Mouse (Mus musculus): ENCODE measurements around the gene Olfr1028. TPM values are rescaled to one million over a fixed set of nuclear protein-coding genes. Genes with fewer than 3 reads are reported as not detected.

Gene Olfr1028
- total RNA-seq (2023): not detected

DNA sequence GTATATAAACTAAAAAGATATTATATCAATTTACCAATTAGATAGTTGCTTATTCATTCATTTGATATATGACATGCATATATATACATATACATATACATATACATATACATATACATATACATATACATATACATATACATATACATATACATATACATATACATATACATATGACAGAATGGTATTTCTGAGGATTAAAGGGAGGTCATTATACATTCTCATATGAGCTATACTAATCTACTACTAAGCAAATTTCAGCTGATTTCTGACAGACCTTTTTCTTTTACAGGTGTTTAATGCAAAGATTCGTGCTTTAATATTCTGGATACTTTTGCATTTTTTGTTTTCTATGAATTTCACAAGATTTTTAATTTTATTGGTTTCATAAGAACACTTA, at the start of gene Olfr1028:
Gene Olfr1028, plus strand, starts transcription at position 301 of the 400 bp plus-strand sequence.

DNA sequence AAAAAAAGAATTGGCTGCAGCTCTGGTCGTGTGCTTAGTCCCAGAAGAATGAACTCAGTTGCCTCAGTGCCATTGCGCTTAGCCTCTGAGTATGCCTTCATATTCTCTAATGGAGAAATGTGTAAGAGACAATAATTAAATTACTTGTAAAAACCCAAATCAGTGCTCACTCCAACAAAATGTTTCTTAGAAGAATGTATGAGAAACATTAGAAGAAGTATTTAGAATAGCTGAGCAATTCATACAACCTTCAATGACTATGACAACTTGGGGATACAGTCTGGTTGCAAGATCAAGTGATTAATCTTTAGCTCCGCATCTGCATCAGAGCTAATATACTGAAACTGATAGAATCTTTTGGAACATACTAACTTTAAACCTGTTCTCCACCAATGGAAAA, 45.3 kb upstream of the Olfr1028 start, which contains the start of gene Olfr1024:
Gene Olfr1024, minus strand, starts transcription at position 101 of the 400 bp plus-strand sequence.

DNA sequence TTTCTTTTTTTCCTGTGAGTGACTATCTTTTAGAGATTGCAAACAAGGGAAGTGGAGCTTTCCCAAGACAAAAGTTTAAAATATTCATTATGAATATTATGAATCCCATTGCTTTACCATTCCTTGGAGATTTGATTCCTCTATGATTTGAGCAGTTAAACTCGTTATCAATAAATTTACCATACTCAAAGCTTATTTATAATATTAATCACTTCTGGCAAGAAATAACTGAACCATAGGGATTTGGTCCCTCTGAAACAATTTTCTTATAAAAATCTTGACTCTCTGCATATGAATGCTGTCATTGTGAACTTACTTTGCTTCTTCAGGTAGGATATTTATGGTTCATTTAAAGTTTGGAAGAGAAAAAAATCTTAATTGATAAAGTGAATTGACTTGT, 35.3 kb upstream of the Olfr1028 start, which contains the start of gene Olfr1025-ps1:
Gene Olfr1025-ps1, plus strand, starts transcription at position 301 of the 400 bp plus-strand sequence.

DNA sequence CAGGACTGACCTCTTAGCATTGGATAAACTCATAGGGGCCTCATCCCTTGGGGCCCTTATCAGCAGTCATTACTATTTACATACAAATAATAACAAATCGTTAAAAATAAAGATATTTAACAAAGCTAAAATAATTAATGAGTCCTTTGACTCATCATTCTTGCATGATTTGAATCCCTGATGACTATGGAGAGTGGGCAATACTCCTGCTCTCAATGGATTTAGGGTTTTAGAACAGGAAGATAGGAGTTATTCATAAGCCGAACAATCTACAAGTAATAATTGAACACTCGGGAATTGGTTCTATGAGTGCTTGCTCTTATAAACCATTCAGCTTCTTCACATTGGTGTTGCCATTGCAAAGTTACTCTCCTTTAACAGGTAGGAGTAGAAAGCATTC, 29.0 kb upstream of the Olfr1028 start, which contains the start of gene Olfr1026:
Gene Olfr1026, plus strand, starts transcription at position 301 of the 400 bp plus-strand sequence.

DNA sequence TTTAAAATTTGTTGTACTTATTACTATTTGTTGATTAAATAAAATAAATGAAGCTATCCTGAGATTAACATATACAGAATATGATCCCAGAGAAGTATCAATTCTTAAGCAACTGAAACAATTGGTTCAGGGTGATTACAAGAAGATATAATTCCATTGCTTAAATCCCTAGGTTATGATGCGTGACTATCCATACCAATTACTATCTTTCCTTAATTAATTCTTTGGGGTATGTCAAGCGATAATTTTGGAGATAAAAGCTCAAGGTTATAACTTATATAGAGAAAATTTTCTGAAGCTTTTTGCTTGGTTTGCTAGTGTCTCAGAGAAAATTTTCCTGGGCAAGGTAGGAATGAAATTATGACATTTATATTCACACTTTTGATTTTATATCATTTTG, 23.4 kb downstream of the Olfr1028 start, which contains the start of gene Olfr1029:
Gene Olfr1029, plus strand, starts transcription at position 301 of the 400 bp plus-strand sequence.

DNA sequence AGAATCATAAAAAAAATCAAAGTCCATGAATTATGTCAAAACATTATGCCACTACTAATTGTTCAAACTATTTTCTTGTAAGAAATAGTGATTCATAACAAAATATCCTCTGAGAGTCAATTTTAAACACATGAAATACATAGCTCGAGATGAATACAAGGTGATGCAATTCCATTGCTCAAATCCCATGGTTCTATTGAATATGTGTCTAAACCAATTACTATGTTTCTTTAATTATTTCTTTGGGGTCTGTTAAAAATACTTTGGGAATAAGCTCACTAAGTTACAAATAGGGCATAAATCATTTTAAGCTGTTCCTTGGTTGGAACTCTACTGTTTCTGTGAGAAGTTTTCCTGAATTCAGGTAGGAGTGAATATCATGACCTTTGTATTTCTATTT, 28.7 kb downstream of the Olfr1028 start, which contains the start of gene Olfr1030:
Gene Olfr1030, plus strand, starts transcription at position 301 of the 400 bp plus-strand sequence.

DNA sequence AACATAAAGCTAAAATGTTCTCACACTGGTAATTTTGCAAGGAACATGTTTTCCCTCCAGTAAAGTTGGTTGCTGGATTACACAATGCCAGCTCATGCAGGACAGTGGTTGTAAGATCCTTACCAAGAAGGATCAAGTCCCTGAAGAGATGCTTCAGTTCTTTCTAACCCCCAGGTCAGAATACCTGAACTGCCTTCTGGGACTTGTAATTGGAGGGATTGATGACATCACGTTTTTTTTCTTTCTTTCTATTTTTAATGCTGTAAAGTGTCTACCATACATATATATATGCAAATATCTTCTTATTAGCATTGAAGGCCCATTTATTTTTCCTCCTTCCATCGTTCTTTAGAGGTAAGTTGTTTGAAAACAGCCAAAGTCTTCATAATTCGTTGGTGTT, 39.8 kb downstream of the Olfr1028 start, which contains the start of gene Olfr1031:
Gene Olfr1031, plus strand, starts transcription at position 301 of the 400 bp plus-strand sequence.

Other genes with a start within 250 kb of the Olfr1028 start
- gene Olfr1009, start 235.0 kb upstream of the Olfr1028 start, total RNA-seq (2023): not detected
- gene Olfr1012, start 187.7 kb upstream of the Olfr1028 start, total RNA-seq (2023): not detected
- gene Olfr1013, start 183.3 kb upstream of the Olfr1028 start, total RNA-seq (2023): not detected
- gene Olfr1014, start 177.7 kb upstream of the Olfr1028 start, total RNA-seq (2023): not detected
- gene Olfr1015, start 168.4 kb upstream of the Olfr1028 start, total RNA-seq (2023): not detected
- gene Olfr1016, start 147.9 kb upstream of the Olfr1028 start, total RNA-seq (2023): not detected
- gene Olfr1018, start 132.0 kb upstream of the Olfr1028 start, total RNA-seq (2023): not detected
- not detected for gene Olfr1019, start 105.0 kb upstream of the Olfr1028 start, total RNA-seq (2023)
- gene Olfr1020, start 103.4 kb upstream of the Olfr1028 start, total RNA-seq (2023): not detected
- gene Olfr1022, start 81.8 kb upstream of the Olfr1028 start, total RNA-seq (2023): not detected
- gene Olfr1023, start 64.8 kb upstream of the Olfr1028 start, total RNA-seq (2023): not detected
- not detected for gene Olfr1024, start 45.4 kb upstream of the Olfr1028 start, total RNA-seq (2023)
- gene Olfr1025-ps1, start 35.2 kb upstream of the Olfr1028 start, total RNA-seq (2023): not detected
- gene Olfr1026, start 28.9 kb upstream of the Olfr1028 start, total RNA-seq (2023): not detected
- gene Olfr1029, start 23.5 kb downstream of the Olfr1028 start, total RNA-seq (2023): not detected
- not detected for gene Olfr1030, start 28.8 kb downstream of the Olfr1028 start, total RNA-seq (2023)
- gene Olfr1031, start 39.9 kb downstream of the Olfr1028 start, total RNA-seq (2023): not detected
- gene Olfr1032, start 55.1 kb downstream of the Olfr1028 start, total RNA-seq (2023): not detected
- gene Olfr1033, start 70.2 kb downstream of the Olfr1028 start, total RNA-seq (2023): not detected
- gene Olfr1034, start 95.4 kb downstream of the Olfr1028 start, total RNA-seq (2023): not detected
- gene Olfr1036, start 123.6 kb downstream of the Olfr1028 start, total RNA-seq (2023): not detected
- not detected for gene Olfr1037, start 136.9 kb downstream of the Olfr1028 start, total RNA-seq (2023)
- not detected for gene Olfr1039, start 185.5 kb downstream of the Olfr1028 start, total RNA-seq (2023)
- gene Olfr1040, start 196.3 kb downstream of the Olfr1028 start, total RNA-seq (2023): not detected
- not detected for gene Olfr1042, start 211.4 kb downstream of the Olfr1028 start, total RNA-seq (2023)
- gene Olfr1043, start 217.1 kb downstream of the Olfr1028 start, total RNA-seq (2023): not detected
- gene Olfr1044, start 227.4 kb downstream of the Olfr1028 start, total RNA-seq (2023): not detected
- gene Olfr52, start 235.2 kb downstream of the Olfr1028 start, total RNA-seq (2023): not detected

Measured in monocyte, adult 59 days (primary cell).